Mouse (Mus musculus): ENCODE results near the gene Anks1b. TPM values are rescaled to one million over a fixed set of nuclear protein-coding genes. Genes with fewer than 3 reads are reported as not detected.

The Anks1b gene
- 0.03 and 0.10 TPM in 2 replicates for polyA plus RNA-seq (2012; rRNA removed)

GRCm38 (mm10) chr10:89873146-89873950, at the start of gene Anks1b:
Anks1b (plus strand) TSS chr10:89873509.
- WGBS = 3% methylated on average over 39 of the region's 48 CpGs
- no peak within 1 kb of the TSS for H3K27ac ChIP-seq (ENCODE audit: insufficient read depth, low read depth, low read length)
- no peaks in the 10 kb centered on the region for H3K36me3 ChIP-seq (ENCODE audit: control insufficient read depth, insufficient read depth, low read length)
- H3K4me1 ChIP-seq (ENCODE audit: control insufficient read depth, insufficient read depth, insufficient read length, low read length) = peaks cover 5% of the 10 kb centered on the region; the same call in 1 of the 2 replicates
- H3K27me3 ChIP-seq (ENCODE audit: control insufficient read depth, insufficient read depth, low read length) = peaks cover 13% of the 10 kb centered on the region
- H3K4me3 ChIP-seq (ENCODE audit: low read depth, low read length) = peak within 1 kb of the TSS; percentile 58
- TF ChIP-seq CTCF (IDR thresholded peaks at IDR 0.05; ENCODE audit: extremely low read depth, insufficient read length, insufficient replicate concordance, low read depth, low read length) (no peak), POLR2A (IDR thresholded peaks at IDR 0.05; ENCODE audit: low read depth, low read length) (no peak)

- H3K36me3 ChIP-seq (ENCODE audit: control insufficient read depth, insufficient read depth, low read length) = 0 out of 2 replicates have a peak, but pooled peaks cover 9% of the 10 kb centered on the region
- no peaks in the 10 kb centered on the region for H3K27me3 ChIP-seq (ENCODE audit: control insufficient read depth, insufficient read depth, low read length)
- no peak overlapping the region for H3K4me3 ChIP-seq (ENCODE audit: low read depth, low read length)
- no peak for TF ChIP-seq POLR2A (IDR thresholded peaks at IDR 0.05; ENCODE audit: low read depth, low read length)
- no peak for TF ChIP-seq CTCF (IDR thresholded peaks at IDR 0.05; ENCODE audit: extremely low read depth, insufficient read length, insufficient replicate concordance, low read depth, low read length)
- no peaks in the 10 kb centered on the region for H3K4me1 ChIP-seq (ENCODE audit: control insufficient read depth, insufficient read depth, insufficient read length, low read length)
- no peak overlapping the region for H3K27ac ChIP-seq (ENCODE audit: insufficient read depth, low read depth, low read length)
- 25% methylated on average over 2 of the region's 2 CpGs for WGBS
Measured at GRCm38 (mm10) chr10:89823906-89824305, 49.4 kb upstream of the Anks1b start.

DNA sequence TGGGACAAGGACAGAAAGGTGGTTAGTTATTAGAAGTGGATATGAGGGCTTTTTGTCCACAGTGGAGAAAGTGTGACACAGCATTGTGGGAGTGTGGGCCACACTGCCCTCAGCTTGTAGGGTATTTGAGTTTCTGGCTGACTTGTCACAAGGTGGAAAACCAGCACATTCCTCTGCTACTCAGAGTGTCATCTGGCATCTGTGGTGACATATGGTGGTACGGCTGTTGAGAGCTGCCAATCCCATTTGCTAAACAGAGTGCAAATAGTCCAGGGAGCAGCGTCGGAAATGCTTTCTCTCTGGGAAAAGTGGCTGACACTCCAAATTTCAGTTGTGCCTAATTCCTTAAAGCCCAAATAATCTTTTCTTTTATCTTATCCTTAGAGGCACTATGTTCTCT, 46.4 kb upstream of the Anks1b start:
- 58% methylated on average over 3 of the region's 3 CpGs for WGBS
- H3K27ac ChIP-seq (ENCODE audit: insufficient read depth, low read depth, low read length) = no peak overlapping the region
- H3K27me3 ChIP-seq (ENCODE audit: control insufficient read depth, insufficient read depth, low read length) = no peaks in the 10 kb centered on the region
- H3K36me3 ChIP-seq (ENCODE audit: control insufficient read depth, insufficient read depth, low read length) = 0 out of 2 replicates have a peak, but pooled peaks cover 3% of the 10 kb centered on the region
- no peaks in the 10 kb centered on the region for H3K4me1 ChIP-seq (ENCODE audit: control insufficient read depth, insufficient read depth, insufficient read length, low read length)
- TF ChIP-seq POLR2A (IDR thresholded peaks at IDR 0.05; ENCODE audit: low read depth, low read length) (no peak), CTCF (IDR thresholded peaks at IDR 0.05; ENCODE audit: extremely low read depth, insufficient read length, insufficient replicate concordance, low read depth, low read length) (no peak)
- H3K4me3 ChIP-seq (ENCODE audit: low read depth, low read length) = no peak overlapping the region

DNA sequence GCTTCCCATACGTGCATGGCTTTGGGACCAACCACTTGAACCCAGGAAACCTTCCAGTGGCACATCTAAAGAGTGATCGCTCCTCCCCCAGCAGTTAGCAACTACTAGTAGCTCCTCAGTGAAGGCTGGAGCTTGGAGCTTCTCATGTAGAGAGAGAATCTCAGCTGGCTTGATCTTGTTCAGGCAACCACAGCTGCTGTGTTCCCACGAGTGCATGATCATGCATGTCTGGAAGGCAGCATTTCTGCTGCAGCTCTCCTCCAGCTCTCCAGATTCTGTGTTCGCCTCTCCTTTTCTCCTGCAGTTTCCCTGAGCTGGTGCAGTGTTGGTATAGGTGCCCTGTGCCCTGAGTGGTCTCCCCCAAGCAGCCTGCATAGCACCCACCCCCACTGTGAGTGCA, 41.0 kb upstream of the Anks1b start:
- 60% methylated on average over 4 of the region's 4 CpGs for WGBS
- H3K36me3 ChIP-seq (ENCODE audit: control insufficient read depth, insufficient read depth, low read length) = no peaks in the 10 kb centered on the region
- H3K4me1 ChIP-seq (ENCODE audit: control insufficient read depth, insufficient read depth, insufficient read length, low read length) = no peaks in the 10 kb centered on the region
- no peak overlapping the region for H3K27ac ChIP-seq (ENCODE audit: insufficient read depth, low read depth, low read length)
- H3K27me3 ChIP-seq (ENCODE audit: control insufficient read depth, insufficient read depth, low read length) = no peaks in the 10 kb centered on the region
- no peak overlapping the region for H3K4me3 ChIP-seq (ENCODE audit: low read depth, low read length)
- TF ChIP-seq POLR2A (IDR thresholded peaks at IDR 0.05; ENCODE audit: low read depth, low read length) (no peak), CTCF (IDR thresholded peaks at IDR 0.05; ENCODE audit: extremely low read depth, insufficient read length, insufficient replicate concordance, low read depth, low read length) (no peak)

DNA sequence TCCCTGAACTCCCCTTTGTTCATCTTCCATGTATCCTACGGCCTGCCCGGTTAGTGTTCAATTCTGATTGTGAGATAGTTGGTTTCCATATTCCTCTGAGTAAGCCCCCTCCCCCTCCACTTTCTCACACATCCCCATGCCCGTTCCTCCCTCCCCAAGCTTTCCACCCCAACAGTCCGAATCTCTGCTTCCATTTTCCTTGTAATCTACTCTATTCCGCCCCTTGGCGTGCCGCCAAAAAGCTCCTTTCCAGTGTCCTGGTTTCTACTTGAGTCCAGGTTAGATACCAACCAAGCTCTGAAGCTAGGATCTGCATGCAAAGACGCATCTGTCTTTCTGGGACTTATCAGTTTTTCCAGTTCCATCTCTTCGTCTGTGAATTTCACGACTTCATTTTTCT, 40.1 kb upstream of the Anks1b start:
- Histone ChIP-seq H3K27me3 (ENCODE audit: control insufficient read depth, insufficient read depth, low read length) (no peaks in the 10 kb centered on the region), H3K27ac (ENCODE audit: insufficient read depth, low read depth, low read length) (no peak overlapping the region), H3K4me3 (ENCODE audit: low read depth, low read length) (no peak overlapping the region), H3K4me1 (ENCODE audit: control insufficient read depth, insufficient read depth, insufficient read length, low read length) (no peaks in the 10 kb centered on the region), H3K36me3 (ENCODE audit: control insufficient read depth, insufficient read depth, low read length) (no peaks in the 10 kb centered on the region)
- 66% methylated on average over 10 of the region's 10 CpGs for WGBS
- TF ChIP-seq CTCF (IDR thresholded peaks at IDR 0.05; ENCODE audit: extremely low read depth, insufficient read length, insufficient replicate concordance, low read depth, low read length) = no peak
- TF ChIP-seq POLR2A (IDR thresholded peaks at IDR 0.05; ENCODE audit: low read depth, low read length) = no peak

GRCm38 (mm10) chr10:89837476-89837875, 35.8 kb upstream of the Anks1b start:
- Histone ChIP-seq H3K27me3 (ENCODE audit: control insufficient read depth, insufficient read depth, low read length) (no peaks in the 10 kb centered on the region), H3K4me3 (ENCODE audit: low read depth, low read length) (no peak overlapping the region), H3K27ac (ENCODE audit: insufficient read depth, low read depth, low read length) (no peak overlapping the region), H3K36me3 (ENCODE audit: control insufficient read depth, insufficient read depth, low read length) (no peaks in the 10 kb centered on the region), H3K4me1 (ENCODE audit: control insufficient read depth, insufficient read depth, insufficient read length, low read length) (no peaks in the 10 kb centered on the region)
- TF ChIP-seq CTCF (IDR thresholded peaks at IDR 0.05; ENCODE audit: extremely low read depth, insufficient read length, insufficient replicate concordance, low read depth, low read length) (no peak), POLR2A (IDR thresholded peaks at IDR 0.05; ENCODE audit: low read depth, low read length) (no peak)
- WGBS = 31% methylated on average over 3 of the region's 3 CpGs

- H3K27me3 ChIP-seq (ENCODE audit: control insufficient read depth, insufficient read depth, low read length) = no peaks in the 10 kb centered on the region
- no peak overlapping the region for H3K27ac ChIP-seq (ENCODE audit: insufficient read depth, low read depth, low read length)
- TF ChIP-seq POLR2A (IDR thresholded peaks at IDR 0.05; ENCODE audit: low read depth, low read length) = no peak
- no peak for TF ChIP-seq CTCF (IDR thresholded peaks at IDR 0.05; ENCODE audit: extremely low read depth, insufficient read length, insufficient replicate concordance, low read depth, low read length)
- H3K36me3 ChIP-seq (ENCODE audit: control insufficient read depth, insufficient read depth, low read length) = no peaks in the 10 kb centered on the region
- WGBS = 46% methylated on average over 3 of the region's 3 CpGs
- no peak overlapping the region for H3K4me3 ChIP-seq (ENCODE audit: low read depth, low read length)
- H3K4me1 ChIP-seq (ENCODE audit: control insufficient read depth, insufficient read depth, insufficient read length, low read length) = no peaks in the 10 kb centered on the region
Measured at GRCm38 (mm10) chr10:89838834-89839233, 34.5 kb upstream of the Anks1b start.

Measured in small intestine, adult 2 months (tissue).